15 mouse cellular contexts compared by ENCODE assay signal in the genomic region with DNA sequence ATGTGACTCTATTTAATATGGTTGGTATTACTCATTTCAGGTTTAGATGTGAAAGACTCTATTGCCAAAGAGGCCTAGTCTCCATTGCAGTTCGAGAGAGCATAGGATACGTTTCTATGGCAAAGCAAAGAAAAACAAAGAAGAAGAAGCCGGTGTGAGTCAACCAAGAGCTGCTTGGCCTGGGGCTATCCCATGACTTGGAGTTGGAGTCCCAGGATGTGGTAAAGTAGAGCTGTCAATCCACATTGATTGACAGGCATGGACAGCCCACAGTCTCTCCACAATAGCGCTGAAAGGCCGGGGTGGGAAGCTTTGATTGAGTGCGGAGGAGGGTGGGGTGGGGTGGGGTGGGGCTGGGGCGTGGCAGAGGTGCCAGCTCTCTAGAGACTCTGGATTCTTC. TPM values are rescaled to one million over a fixed set of nuclear protein-coding genes. Genes with fewer than 3 reads are reported as not detected.
"Had no signal": no experiment of that assay in that cellular context is flagged by ENCODE, and none has a peak within 500 bp of the region (broad histone marks: within the 10 kb centered on the region; RNA-seq: fewer than 3 reads in every experiment).

No protein-coding gene starts in this region.

- H3K9me3 ChIP-seq: limb, embryonic 10.5 days; limb, embryonic 13.5 days; liver, embryonic 12.5 days; liver, embryonic 15.5 days had no signal

- ATAC-seq: liver, embryonic 12.5 days had no signal

- H3K4me1 ChIP-seq: liver, embryonic 12.5 days; liver, embryonic 15.5 days had no signal

- DNase-seq: kidney, postnatal 14 days; layer of hippocampus, adult 9-11 months; liver; lung, adult 2 months; lung, postnatal 14 days; lung, postnatal 4 days; midbrain, embryonic 14.5 days; thymus, postnatal 25 days had no signal

- H3K27ac ChIP-seq: layer of hippocampus, adult 2 months; limb, embryonic 10.5 days; limb, embryonic 13.5 days; liver, embryonic 12.5 days; liver, embryonic 15.5 days had no signal

- H3K4me3 ChIP-seq: layer of hippocampus, adult 2 months; limb, embryonic 10.5 days; limb, embryonic 13.5 days; liver, embryonic 12.5 days; liver, embryonic 15.5 days had no signal

- H3K4me2 ChIP-seq: limb, embryonic 13.5 days; liver, embryonic 12.5 days; liver, embryonic 15.5 days; midbrain, embryonic 11.5 days had no signal

- H3K27me3 ChIP-seq: limb, embryonic 13.5 days; liver, embryonic 12.5 days; liver, embryonic 15.5 days had no signal

- H3K36me3 ChIP-seq: limb, embryonic 10.5 days; limb, embryonic 13.5 days; liver, embryonic 12.5 days; liver, embryonic 15.5 days had no signal

- H3K9ac ChIP-seq: limb, embryonic 13.5 days; liver, embryonic 12.5 days; liver, embryonic 15.5 days had no signal

RNA-seq across cellular contexts. Expression of gene Hspb8, which starts 10.2 kb away (rescaled TPM):
- total RNA-seq: megakaryocyte-erythroid progenitor cell, adult 5-6 weeks had no signal
